Mouse (Mus musculus) G1E (cell line): ENCODE data around the gene Cd4. TPM values are rescaled to one million over a fixed set of nuclear protein-coding genes. Genes with fewer than 3 reads are reported as not detected.

Experiments
- ATAC-seq: 2 replicates; pipeline ENCODE4 v1.8.0; 2016; ENCODE audit warnings: mild to moderate bottlenecking; ENCODE audit not compliant: insufficient number of reproducible peaks, poor library complexity, low FRiP score, severe bottlenecking; ENCODE audit errors: extremely low read depth
- DNase-seq: peaks from one replicate; pipeline ENCODE4 v3.0.0; 2012; ENCODE audit warnings: low spot score
- H3K27me3 ChIP-seq: 2 replicates; pipeline ENCODE4 v1.6.1; 2012; ENCODE audit warnings: mild to moderate bottlenecking, low read length, inconsistent platforms; ENCODE audit not compliant: insufficient read depth
- H3K36me3 ChIP-seq: replicated peaks from 2 replicates; pipeline ENCODE3; 2012; ENCODE audit warnings: mild to moderate bottlenecking, inconsistent platforms
- H3K4me1 ChIP-seq: 2 replicates; pipeline ENCODE4 v1.6.1; 2012; ENCODE audit warnings: low read depth, low read length, inconsistent platforms, mixed read lengths; ENCODE audit not compliant: insufficient read depth
- H3K4me3 ChIP-seq: 2 replicates; pipeline ENCODE4 v1.5.1; 2012; ENCODE audit warnings: low read depth, mild to moderate bottlenecking, inconsistent platforms, low read length, moderate library complexity, mixed read lengths
- H3K9me3 ChIP-seq: replicated peaks from 2 replicates; pipeline ENCODE4 v1.6.1; 2012; ENCODE audit warnings: inconsistent platforms
- CTCF ChIP-seq: IDR thresholded peaks from 2 replicates; pipeline ENCODE4 v1.5.1; 2012; ENCODE audit warnings: low read depth, low read length, inconsistent platforms, mixed read lengths
- GATA1 ChIP-seq: IDR thresholded peaks from 2 replicates; pipeline ENCODE4 v1.6.1; 2012; ENCODE audit warnings: borderline replicate concordance, low read length, inconsistent platforms, mixed read lengths
- GATA2 ChIP-seq: IDR thresholded peaks from 2 replicates; pipeline ENCODE4 v1.6.1; 2012; ENCODE audit warnings: low read depth, low read length, inconsistent platforms, borderline replicate concordance
- POLR2AphosphoS5 ChIP-seq: IDR thresholded peaks from 2 replicates; pipeline ENCODE4 v1.6.1; 2012; ENCODE audit warnings: low read depth, low read length, inconsistent platforms; ENCODE audit not compliant: insufficient replicate concordance
- TAL1 ChIP-seq: conservative IDR thresholded peaks from 2 replicates; pipeline ENCODE4 v1.6.1; 2012; ENCODE audit warnings: low read depth, low read length, inconsistent platforms, mixed read lengths
- polyA plus RNA-seq: library from polyadenylated mRNA; stranded (reverse); fragments of >175 nt; gene quantifications from 2 replicates; pipeline ENCODE4 v1.2.3, GENCODE M21; 2012
- total RNA-seq, 2 experiments: library from RNA; stranded (forward) in 1 of 2; stranded (reverse) in 1 of 2; fragments of 200-1000 nt in 1 of 2; fragments of >200 nt in 1 of 2; fragmentation: Nextera tagmentation in 1 of 2; gene quantifications; 2 replicates each; pipeline ENCODE4 v1.2.3; 2014 to 2017

Cd4 gene
- total and polyA plus RNA-seq, 3 experiments: 0.33 TPM; not detected in 2

- no peaks in the 10 kb centered on the region for H3K36me3 ChIP-seq
- H3K9me3 ChIP-seq: no peaks in the 10 kb centered on the region
- ATAC-seq: no peak
- H3K4me3 ChIP-seq: no peak overlapping the region
- no peak for DNase-seq
- H3K4me1 ChIP-seq: no peaks in the 10 kb centered on the region
- H3K27me3 ChIP-seq: peaks cover 18% of the 10 kb centered on the region
- TF ChIP-seq GATA1 (no peak), CTCF (no peak), TAL1 (no peak), GATA2 (no peak)
These were observed 3.0 kb upstream of the Cd4 start for GRCm38 (mm10) chr6:124890997-124891396.

GRCm38 (mm10) chr6:124888555-124889125, 619 bp upstream of the Cd4 start:
- peaks cover 34% of the 10 kb centered on the region for H3K27me3 ChIP-seq
- H3K36me3 ChIP-seq: no peaks in the 10 kb centered on the region
- no peaks in the 10 kb centered on the region for H3K9me3 ChIP-seq
- DNase-seq (no peak), ATAC-seq (no peak)
- TF ChIP-seq TAL1: no peak
- TF ChIP-seq CTCF: no peak
- no peak for TF ChIP-seq POLR2AphosphoS5
- TF ChIP-seq GATA2: no peak
- no peak for TF ChIP-seq GATA1
- no peak overlapping the region for H3K4me3 ChIP-seq
- H3K4me1 ChIP-seq: no peaks in the 10 kb centered on the region

- Histone ChIP-seq H3K4me1 (peaks cover 2% of the 10 kb centered on the region; the same call in 1 of the 2 replicates), H3K36me3 (no peaks in the 10 kb centered on the region), H3K27me3 (peaks cover 42% of the 10 kb centered on the region), H3K4me3 (no peak overlapping the region), H3K9me3 (no peaks in the 10 kb centered on the region)
- DNase-seq (no peak), ATAC-seq (no peak)
- TF ChIP-seq POLR2AphosphoS5 (no peak), TAL1 (no peak), CTCF (no peak), GATA2 (no peak), GATA1 (no peak)
These were observed 2.1 kb downstream of the Cd4 start for GRCm38 (mm10) chr6:124885956-124886381.

- Histone ChIP-seq H3K4me1 (peaks cover 2% of the 10 kb centered on the region; the same call in 1 of the 2 replicates), H3K36me3 (no peaks in the 10 kb centered on the region), H3K9me3 (no peaks in the 10 kb centered on the region), H3K27me3 (peaks cover 42% of the 10 kb centered on the region), H3K4me3 (no peak overlapping the region)
- ATAC-seq (no peak), DNase-seq (no peak)
- TF ChIP-seq GATA2 (no peak), TAL1 (no peak), GATA1 (no peak)
These were observed 3.1 kb downstream of the Cd4 start for GRCm38 (mm10) chr6:124884714-124885500.

- Histone ChIP-seq H3K4me1 (peaks cover 2% of the 10 kb centered on the region; the same call in 1 of the 2 replicates), H3K9me3 (no peaks in the 10 kb centered on the region), H3K4me3 (no peak overlapping the region), H3K36me3 (no peaks in the 10 kb centered on the region), H3K27me3 (peaks cover 35% of the 10 kb centered on the region)
- TF ChIP-seq GATA2: no peak
- no peak for TF ChIP-seq GATA1
- TF ChIP-seq TAL1: no peak
- TF ChIP-seq CTCF: no peak
- TF ChIP-seq POLR2AphosphoS5: no peak
- no peak for DNase-seq
- ATAC-seq: no peak
These were observed 4.7 kb downstream of the Cd4 start for GRCm38 (mm10) chr6:124883351-124883750.

GRCm38 (mm10) chr6:124881821-124882220, 6.2 kb downstream of the Cd4 start:
- TF ChIP-seq POLR2AphosphoS5 (no peak), GATA1 (no peak), TAL1 (no peak), CTCF (no peak), GATA2 (no peak)
- Histone ChIP-seq H3K36me3 (no peaks in the 10 kb centered on the region), H3K4me1 (peaks cover 2% of the 10 kb centered on the region; the same call in 1 of the 2 replicates), H3K9me3 (no peaks in the 10 kb centered on the region), H3K4me3 (no peak overlapping the region), H3K27me3 (peaks cover 35% of the 10 kb centered on the region)
- ATAC-seq: no peak
- DNase-seq: no peak
